Mouse (Mus musculus) midbrain, embryonic 11.5 days (tissue): ENCODE results near the gene Dlst. TPM values are rescaled to one million over a fixed set of nuclear protein-coding genes. Genes with fewer than 3 reads are reported as not detected.

Experiments used
- ATAC-seq: fragments of 200-750 bp; cut with Nextera tagmentation; 2 replicates; pipeline ENCODE4 v1.8.0; 2017; ENCODE audit warnings: moderate TSS enrichment, moderate library complexity; ENCODE audit not compliant: low FRiP score
- DNase-seq: peaks from one replicate; pipeline ENCODE4 v3.0.0; 2015; ENCODE audit warnings: low spot score; ENCODE audit errors: missing footprints
- H3K27ac ChIP-seq: fragments of 300-500 bp; sonication (generic); 2 replicates; pipeline ENCODE4 v1.5.1; 2014; ENCODE audit warnings: low read depth, low read length
- H3K27me3 ChIP-seq: fragments of 300-500 bp; sonication (generic); 2 replicates; pipeline ENCODE4 v1.6.1; 2014; ENCODE audit warnings: mild to moderate bottlenecking, low read length, moderate library complexity, mixed read lengths; ENCODE audit not compliant: control insufficient read depth, insufficient read depth
- H3K36me3 ChIP-seq: fragments of 300-500 bp; sonication (generic); 2 replicates; pipeline ENCODE4 v1.6.1; 2014; ENCODE audit warnings: mild to moderate bottlenecking, low read length, moderate library complexity, mixed read lengths; ENCODE audit not compliant: control insufficient read depth, insufficient read depth
- H3K4me1 ChIP-seq: fragments of 300-500 bp; sonication (generic); 2 replicates; pipeline ENCODE4 v1.6.1; 2014; ENCODE audit warnings: low read length; ENCODE audit not compliant: control insufficient read depth, insufficient read depth
- H3K4me2 ChIP-seq: fragments of 300-500 bp; sonication (generic); 2 replicates; pipeline ENCODE4 v1.6.1; 2014; ENCODE audit warnings: mild to moderate bottlenecking, moderate library complexity
- H3K4me3 ChIP-seq: fragments of 300-500 bp; sonication (generic); 2 replicates; pipeline ENCODE4 v1.5.1; 2014; ENCODE audit warnings: low read depth, low read length
- H3K9ac ChIP-seq: fragments of 300-500 bp; sonication (generic); 2 replicates; pipeline ENCODE4 v1.6.1; 2014; ENCODE audit warnings: low read length
- H3K9me3 ChIP-seq: fragments of 300-500 bp; sonication (generic); 2 replicates; pipeline ENCODE4 v1.6.1; 2016; ENCODE audit warnings: low read length; ENCODE audit not compliant: control insufficient read depth
- WGBS: fragments of 180-500 bp; shearing (Covaris S2); extraction: QIAGEN DNeasy Blood & Tissue Kit; methylation state at CpG from one replicate; pipeline ENCODE4 v1.1.7; 2014; 5-methylcytosine and 5-hydroxymethylcytosine counted together
- polyA plus RNA-seq: library from polyadenylated mRNA; unstranded; fragments of >200 nt; fragmentation: Nextera tagmentation; extraction: Ambion mirVana; gene quantifications from 2 replicates; pipeline ENCODE4 v1.2.1, GENCODE M21; 2014

The Dlst gene
- polyA plus RNA-seq, 1 experiment from 2014 or later: 97.0 TPM

DNA sequence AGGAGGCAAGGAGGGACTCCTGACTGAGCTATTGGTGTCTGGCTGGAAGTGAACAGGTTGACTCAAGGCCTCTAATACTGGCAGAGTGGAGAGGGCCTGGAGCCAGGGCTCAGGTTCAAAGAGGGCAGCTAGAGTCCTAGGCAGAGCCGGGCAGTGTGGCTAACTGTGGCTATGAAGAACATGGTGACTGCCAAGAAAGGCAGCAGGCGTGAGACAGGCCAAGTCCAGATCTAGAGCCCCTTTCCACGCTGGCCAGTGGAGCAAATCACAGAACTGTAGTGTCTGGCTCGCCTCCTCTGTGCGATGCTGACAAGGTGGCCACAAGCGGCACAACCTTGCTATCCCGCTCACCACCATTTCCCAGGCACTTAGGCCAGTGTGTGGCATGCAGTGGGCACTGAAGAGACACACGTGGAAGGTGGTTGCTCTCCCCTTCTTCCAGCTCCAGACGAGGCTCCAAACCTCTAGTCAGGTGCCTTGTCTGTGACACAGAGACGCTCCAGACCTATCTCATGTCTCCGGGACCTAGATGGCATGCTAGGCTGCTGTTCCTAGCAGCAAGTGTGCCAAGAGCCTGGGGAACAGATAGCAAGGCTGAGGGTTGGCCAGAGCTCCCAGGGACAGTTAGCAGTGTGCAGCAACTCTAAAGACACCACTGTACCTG is 59.8 kb downstream of the Dlst start:
- no peaks in the 10 kb centered on the region for H3K27me3 ChIP-seq
- peaks cover 3% of the 10 kb centered on the region for H3K4me1 ChIP-seq

DNA sequence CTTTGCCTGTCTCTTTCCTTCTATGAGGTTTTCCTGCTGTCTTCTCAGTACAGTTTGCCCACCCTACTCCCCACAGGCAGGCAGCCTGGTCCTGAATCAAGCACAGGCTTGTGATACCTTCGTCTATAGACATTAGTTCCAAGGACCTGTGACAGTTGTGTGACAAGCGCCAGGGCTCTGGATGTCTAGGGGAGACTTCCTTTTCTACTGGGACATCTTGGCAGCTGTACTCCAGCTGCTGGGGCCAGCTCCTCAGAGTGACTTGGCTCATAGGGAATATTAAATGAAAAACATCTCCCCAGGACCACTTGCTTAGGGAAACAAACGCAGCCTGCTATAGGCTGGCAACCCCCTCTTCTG is 60.3 kb downstream of the Dlst start:
- Histone ChIP-seq H3K9ac (no peak overlapping the region), H3K27ac (no peak overlapping the region), H3K4me2 (no peak overlapping the region), H3K4me1 (peaks cover 8% of the 10 kb centered on the region), H3K27me3 (no peaks in the 10 kb centered on the region), H3K4me3 (no peak overlapping the region), H3K9me3 (no peaks in the 10 kb centered on the region), H3K36me3 (no peaks in the 10 kb centered on the region)
- WGBS: 76% methylated on average over 3 of the region's 3 CpGs
- ATAC-seq: no peak
- DNase-seq: no peak

More for the DNA sequence above, 59.8 kb downstream of the Dlst start:
- H3K9ac ChIP-seq: no peak overlapping the region
- H3K9me3 ChIP-seq: no peaks in the 10 kb centered on the region
- no peak for ATAC-seq
- WGBS: 86% methylated on average over 11 of the region's 11 CpGs
- DNase-seq: no peak
- H3K4me3 ChIP-seq: no peak overlapping the region
- no peak overlapping the region for H3K27ac ChIP-seq
- no peaks in the 10 kb centered on the region for H3K36me3 ChIP-seq
- no peak overlapping the region for H3K4me2 ChIP-seq

DNA sequence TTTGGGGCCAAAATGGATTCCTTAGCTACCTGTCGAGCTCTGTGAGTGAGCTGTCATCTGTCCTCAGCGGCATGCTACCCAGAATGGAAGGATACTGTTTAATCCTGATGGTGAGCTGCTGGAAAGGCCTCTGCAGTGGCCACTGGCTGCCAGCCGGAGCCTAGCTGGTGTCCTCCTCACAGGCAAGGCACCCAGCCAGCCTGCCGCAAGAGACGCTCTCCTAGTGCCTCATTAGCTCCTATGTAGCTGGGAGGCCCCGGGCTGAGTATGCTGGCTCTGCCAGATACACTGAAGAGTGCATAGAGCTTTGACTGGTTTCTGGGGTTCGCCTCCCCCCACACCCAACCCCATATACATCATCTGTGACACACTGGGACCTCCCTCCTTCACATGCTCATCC is 63.4 kb downstream of the Dlst start:
- no peak for ATAC-seq
- Histone ChIP-seq H3K27me3 (peaks cover 8% of the 10 kb centered on the region; the same call in 1 of the 2 replicates), H3K36me3 (no peaks in the 10 kb centered on the region), H3K4me1 (peaks cover 22% of the 10 kb centered on the region), H3K9ac (no peak overlapping the region), H3K4me2 (no peak overlapping the region), H3K4me3 (no peak overlapping the region), H3K9me3 (no peaks in the 10 kb centered on the region), H3K27ac (no peak overlapping the region)
- 72% methylated on average over 7 of the region's 7 CpGs for WGBS
- DNase-seq: no peak

DNA sequence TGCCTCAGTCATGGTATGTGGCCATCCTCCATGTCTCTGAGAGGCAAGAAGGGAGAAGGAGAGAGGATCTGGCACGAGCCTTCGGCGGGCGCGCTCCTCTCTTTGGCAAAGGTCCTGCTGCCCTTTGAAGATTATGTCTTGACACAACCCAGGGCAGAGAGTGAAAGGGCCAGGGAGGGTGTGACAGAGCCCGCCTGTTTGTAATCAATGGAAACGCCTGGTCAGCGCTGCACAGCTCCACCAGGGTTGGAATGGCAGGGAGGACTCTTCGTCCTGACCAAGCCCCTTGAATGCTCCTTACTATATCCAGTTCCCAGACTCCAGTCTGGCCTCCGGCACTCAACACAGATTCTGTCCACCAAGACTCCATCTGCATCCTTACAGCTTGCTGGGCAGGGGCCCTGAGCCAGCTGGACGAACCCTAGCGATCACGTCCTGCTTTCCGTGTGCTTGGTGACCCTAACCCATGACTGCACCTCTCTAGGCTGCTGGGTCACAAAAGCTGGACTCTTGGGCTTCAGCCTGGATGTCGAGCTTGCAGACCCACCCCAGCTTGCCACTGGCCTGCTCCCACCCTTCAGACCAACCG is 64.5 kb downstream of the Dlst start:
- ATAC-seq (0 out of 2 replicates have a peak, but pooled peaks have one; percentile 2), DNase-seq (no peak)
- WGBS: 38% methylated on average over 16 of the region's 16 CpGs

DNA sequence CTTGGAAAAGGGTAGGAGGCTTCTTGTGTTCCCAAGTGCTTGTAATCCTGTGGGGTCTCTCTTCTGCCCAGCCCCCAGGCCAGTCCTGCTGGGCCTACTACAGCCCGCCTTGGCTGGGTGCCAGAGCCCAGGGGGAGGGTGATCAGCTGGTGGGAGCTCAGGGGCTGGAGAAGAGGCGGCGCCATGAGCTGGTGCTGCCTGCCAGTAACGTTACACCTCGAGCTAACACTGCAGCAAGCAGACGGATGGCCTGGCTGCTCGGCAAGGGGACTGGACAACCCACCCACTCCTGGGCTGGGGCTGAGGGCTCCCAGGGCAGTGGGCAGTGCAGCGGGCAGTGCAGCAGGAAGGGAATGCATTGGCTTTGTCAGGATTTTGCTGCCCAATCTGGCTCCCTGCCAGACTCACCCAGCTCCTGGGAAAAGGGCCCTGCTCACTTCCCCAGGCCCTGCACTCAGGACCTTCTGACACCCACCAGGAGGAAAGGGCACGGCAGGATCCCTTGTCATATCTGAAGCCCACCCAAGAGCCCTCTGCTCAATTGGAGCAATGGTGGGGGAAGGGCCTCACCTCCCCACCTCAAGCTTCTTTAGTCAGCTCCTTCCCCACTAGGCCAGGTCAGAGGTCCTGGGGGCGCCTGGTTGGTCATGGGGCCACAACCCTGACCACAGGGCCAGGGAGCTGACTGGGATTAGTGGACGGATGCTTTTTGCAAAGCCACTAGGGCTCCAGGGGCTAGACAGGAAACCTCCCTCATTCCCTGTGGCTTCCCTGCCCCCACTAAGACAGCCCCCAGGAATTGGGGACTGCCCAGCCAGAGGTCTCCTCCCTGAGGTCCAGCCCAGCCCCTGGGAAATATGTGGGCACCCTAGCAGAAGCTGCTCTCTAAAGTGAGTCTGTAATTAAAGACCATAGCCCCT is 65.6 kb downstream of the Dlst start:
- Histone ChIP-seq H3K4me2 (peak overlapping the region; percentile 8), H3K9ac (peak overlapping the region; percentile 6; the same call in 1 of the 2 replicates), H3K4me3 (0 out of 2 replicates have a peak overlapping the region, but pooled peaks have one; percentile 1), H3K27me3 (peaks cover 8% of the 10 kb centered on the region; the same call in 1 of the 2 replicates), H3K36me3 (no peaks in the 10 kb centered on the region), H3K4me1 (peaks cover 22% of the 10 kb centered on the region), H3K9me3 (no peaks in the 10 kb centered on the region), H3K27ac (no peak overlapping the region; the same call in 1 of the 2 replicates)
- ATAC-seq (peak; percentile 83), DNase-seq (peak; percentile 92)
- 6% methylated on average over 11 of the region's 11 CpGs for WGBS

More for the DNA sequence above, 64.5 kb downstream of the Dlst start:
- Histone ChIP-seq H3K36me3 (no peaks in the 10 kb centered on the region), H3K9ac (0 out of 2 replicates have a peak overlapping the region, but pooled peaks have one; percentile 6), H3K4me2 (peak overlapping the region; percentile 8; the same call in 1 of the 2 replicates), H3K27me3 (peaks cover 8% of the 10 kb centered on the region; the same call in 1 of the 2 replicates), H3K27ac (no peak overlapping the region), H3K9me3 (no peaks in the 10 kb centered on the region), H3K4me3 (0 out of 2 replicates have a peak overlapping the region, but pooled peaks have one; percentile 1), H3K4me1 (peaks cover 22% of the 10 kb centered on the region)

DNA sequence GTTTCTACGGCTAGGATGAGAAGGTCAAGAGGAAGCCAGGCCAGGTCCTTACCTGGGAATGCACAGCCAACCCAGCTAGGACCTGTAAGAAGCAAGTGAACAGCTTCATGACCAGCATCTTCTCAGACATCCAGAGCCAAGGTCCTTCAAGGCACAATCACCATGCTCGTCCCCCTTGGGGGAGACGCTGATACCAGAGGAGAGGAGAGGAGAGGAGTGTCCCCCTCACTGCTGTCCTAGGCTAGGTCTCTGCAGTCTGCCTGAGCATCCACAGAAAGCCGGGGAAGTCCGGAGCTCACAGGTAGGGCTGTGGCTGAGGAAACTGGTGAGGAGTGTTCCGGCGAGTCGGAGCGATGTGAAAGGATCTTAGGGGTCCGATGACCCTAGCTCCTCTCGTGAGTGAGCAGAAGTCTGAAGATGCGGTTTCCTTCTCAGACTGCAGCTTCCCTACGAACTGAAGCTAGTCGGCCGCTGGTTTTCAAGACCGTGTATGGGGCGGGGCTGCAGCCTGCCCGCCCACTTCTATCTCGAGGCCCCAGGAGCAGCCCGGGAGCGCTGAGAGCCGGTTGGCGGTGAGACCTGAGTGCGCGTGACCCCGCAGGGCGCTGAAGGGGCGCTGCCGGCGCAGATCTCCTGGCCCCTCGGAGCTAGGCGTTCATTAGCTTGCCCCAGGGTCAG is 66.4 kb downstream of the Dlst start:
- peaks cover 8% of the 10 kb centered on the region; the same call in 1 of the 2 replicates for H3K27me3 ChIP-seq
- ATAC-seq: peak; percentile 41; the same call in 1 of the 2 replicates
- H3K4me1 ChIP-seq: peaks cover 27% of the 10 kb centered on the region

DNA sequence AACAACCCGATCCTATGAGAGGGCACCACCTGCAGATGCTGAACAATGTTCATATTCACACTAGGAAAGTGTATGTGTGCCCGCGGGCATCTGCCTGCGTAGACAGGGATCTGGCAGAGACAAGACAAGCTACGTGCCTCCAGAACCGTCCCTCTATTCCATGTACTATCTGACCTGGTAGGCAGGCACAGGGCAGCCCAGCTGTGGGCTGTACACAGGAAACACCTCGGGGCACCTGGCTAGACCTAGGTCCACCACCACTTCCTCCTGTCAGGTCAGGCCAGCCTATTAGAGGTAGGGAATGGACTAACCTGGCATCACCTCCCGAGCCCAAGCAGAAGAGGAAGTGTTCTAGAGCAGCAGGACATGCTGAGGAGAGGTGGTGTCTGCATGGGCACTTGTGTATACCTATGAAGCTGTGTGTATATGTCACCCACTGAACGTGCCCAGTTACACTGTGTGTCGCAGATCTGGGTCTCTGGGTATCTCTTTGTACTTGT is 67.2 kb downstream of the Dlst start, which contains the start of gene Pgf:
Pgf (minus strand) TSS at position 51 of the 500 bp plus-strand sequence.
- Histone ChIP-seq H3K36me3 (no peaks in the 10 kb centered on the region), H3K9me3 (no peaks in the 10 kb centered on the region), H3K4me1 (peaks cover 31% of the 10 kb centered on the region), H3K9ac (peak within 1 kb of the TSS; percentile 45; the same call in 1 of the 2 replicates), H3K4me3 (peak within 1 kb of the TSS; percentile 23), H3K27me3 (peaks cover 8% of the 10 kb centered on the region; the same call in 1 of the 2 replicates), H3K27ac (no peak within 1 kb of the TSS), H3K4me2 (peak within 1 kb of the TSS; percentile 47)
- ATAC-seq (no peak), DNase-seq (no peak)
- WGBS: 75% methylated on average over 10 of the region's 10 CpGs

More for the DNA sequence above, 66.4 kb downstream of the Dlst start:
- 3% methylated on average over 30 of the region's 32 CpGs for WGBS
- DNase-seq: peak; percentile 92
- Histone ChIP-seq H3K9ac (peak overlapping the region; percentile 45; the same call in 1 of the 2 replicates), H3K4me3 (peak overlapping the region; percentile 23), H3K4me2 (peak overlapping the region; percentile 47), H3K36me3 (no peaks in the 10 kb centered on the region), H3K27ac (no peak overlapping the region), H3K9me3 (no peaks in the 10 kb centered on the region)

DNA sequence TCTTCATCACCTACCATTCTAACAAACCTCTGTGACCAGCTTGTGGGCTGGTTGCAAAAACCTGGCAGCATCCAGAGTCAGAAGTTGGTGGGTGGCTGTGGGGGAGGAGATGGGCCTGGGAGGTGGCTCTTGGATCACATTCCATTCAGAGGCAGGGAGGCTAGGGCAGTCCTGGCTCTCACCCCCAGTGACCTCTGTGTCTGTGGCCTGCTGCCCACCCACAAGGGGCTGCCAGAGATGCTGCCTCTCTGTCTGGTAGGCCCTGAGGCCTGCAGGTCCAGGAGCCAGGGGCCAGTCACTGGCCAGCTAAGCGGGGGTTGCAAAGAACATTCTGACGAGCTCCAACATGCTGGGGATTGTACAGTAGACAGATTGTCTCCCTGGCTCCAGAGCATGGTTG is 67.7 kb downstream of the Dlst start:
- WGBS: 83% methylated on average over 2 of the region's 2 CpGs
- H3K27me3 ChIP-seq: peaks cover 8% of the 10 kb centered on the region; the same call in 1 of the 2 replicates

More for the DNA sequence above, 67.7 kb downstream of the Dlst start:
- Histone ChIP-seq H3K36me3 (no peaks in the 10 kb centered on the region), H3K4me2 (no peak overlapping the region), H3K27ac (no peak overlapping the region), H3K9ac (no peak overlapping the region), H3K4me1 (peaks cover 31% of the 10 kb centered on the region), H3K9me3 (no peaks in the 10 kb centered on the region), H3K4me3 (no peak overlapping the region)
- DNase-seq: no peak
- no peak for ATAC-seq
